Mouse (Mus musculus) kidney, adult 2 months (tissue): ENCODE data around the gene Mreg.

Experiments
- CTCF ChIP-seq: fragments of 200-500 bp; conservative IDR thresholded peaks from 2 replicates; pipeline ENCODE4 v1.5.1; 2011; ENCODE audit warnings: low read depth, mild to moderate bottlenecking, control low read depth, low read length, moderate library complexity, mixed read lengths; ENCODE audit not compliant: insufficient read depth, insufficient read length
- POLR2A ChIP-seq: fragments of 200-500 bp; IDR thresholded peaks from one replicate; pipeline ENCODE4 v1.6.1; 2011; ENCODE audit warnings: low read depth, low read length, control low read depth

DNA sequence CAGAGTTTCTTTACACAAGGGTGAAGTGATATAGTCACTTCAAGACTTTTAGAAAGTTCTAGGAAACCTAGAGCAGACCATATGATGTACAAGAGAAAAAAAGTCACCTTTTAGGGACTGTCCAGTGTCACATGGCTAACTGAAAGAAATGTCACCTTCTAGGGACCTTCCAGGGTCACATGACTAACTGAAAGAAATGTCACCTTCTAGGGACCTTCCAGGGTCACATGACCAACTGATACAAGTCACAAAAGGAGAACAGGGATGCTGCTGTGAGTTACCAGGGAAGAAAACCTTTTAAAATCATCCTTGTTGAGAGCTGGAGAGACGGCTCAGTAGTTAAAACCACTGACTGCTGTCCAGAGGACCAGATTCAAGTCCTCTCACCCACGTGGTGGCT lies 10.0 kb downstream of the Mreg start:
- no peak for TF ChIP-seq CTCF
- no peak for TF ChIP-seq POLR2A
